Mouse (Mus musculus) monocyte, adult 2 months (primary cell): ENCODE results near the gene Zfp277.

Source experiments
- DNase-seq, 2 experiments: peaks; one replicate each; pipeline ENCODE4 v3.0.0; 2022; ENCODE audit warnings: low spot score in 2 of 2, low read depth in 1 of 2

The Zfp277 gene

GRCm38 (mm10) chr12:40446450-40447381 lies 1.0 kb upstream of the Zfp277 start:
- DNase-seq, result peak in 1 of 2 experiments; percentile 12

GRCm38 (mm10) chr12:40445206-40445605 lies 496 bp downstream of the Zfp277 start:
- DNase-seq, result no peak

- no peak for DNase-seq
Observed at GRCm38 (mm10) chr12:40438049-40438448, 7.7 kb downstream of the Zfp277 start.

GRCm38 (mm10) chr12:40434101-40434500 lies 11.6 kb downstream of the Zfp277 start:
- no peak for DNase-seq

GRCm38 (mm10) chr12:40431075-40431474 lies 14.6 kb downstream of the Zfp277 start:
- no peak for DNase-seq

GRCm38 (mm10) chr12:40429976-40430375 lies 15.7 kb downstream of the Zfp277 start:
- DNase-seq, result no peak

- no peak for DNase-seq
Observed at GRCm38 (mm10) chr12:40427606-40428005, 18.1 kb downstream of the Zfp277 start.

GRCm38 (mm10) chr12:40424991-40425390 lies 20.7 kb downstream of the Zfp277 start:
- DNase-seq, result no peak

- DNase-seq, result no peak
Observed at GRCm38 (mm10) chr12:40417257-40417656, 28.4 kb downstream of the Zfp277 start.

GRCm38 (mm10) chr12:40415312-40415925 lies 30.3 kb downstream of the Zfp277 start:
- DNase-seq, result no peak

- DNase-seq, result no peak
Observed at GRCm38 (mm10) chr12:40414682-40415311, 30.9 kb downstream of the Zfp277 start.

GRCm38 (mm10) chr12:40399812-40400211 lies 45.9 kb downstream of the Zfp277 start:
- no peak for DNase-seq

GRCm38 (mm10) chr12:40399386-40399785 lies 46.3 kb downstream of the Zfp277 start:
- no peak for DNase-seq

- no peak for DNase-seq
Observed at GRCm38 (mm10) chr12:40398916-40399315, 46.8 kb downstream of the Zfp277 start.

GRCm38 (mm10) chr12:40392869-40393268 lies 52.8 kb downstream of the Zfp277 start:
- no peak for DNase-seq

GRCm38 (mm10) chr12:40391262-40391661 lies 54.4 kb downstream of the Zfp277 start:
- DNase-seq, result no peak

- DNase-seq, result no peak
Observed at GRCm38 (mm10) chr12:40387786-40388185, 57.9 kb downstream of the Zfp277 start.

GRCm38 (mm10) chr12:40385301-40385700 lies 60.4 kb downstream of the Zfp277 start:
- DNase-seq, result no peak

- DNase-seq, result no peak
Observed at GRCm38 (mm10) chr12:40383718-40384117, 62.0 kb downstream of the Zfp277 start.

- DNase-seq, result no peak
Observed at GRCm38 (mm10) chr12:40382539-40382938, 63.2 kb downstream of the Zfp277 start.

GRCm38 (mm10) chr12:40381824-40382223 lies 63.9 kb downstream of the Zfp277 start:
- no peak for DNase-seq
